Mouse (Mus musculus): ENCODE measurements around the gene Nipal4. TPM values are rescaled to one million over a fixed set of nuclear protein-coding genes. Genes with fewer than 3 reads are reported as not detected.

Gene Nipal4
- polyA plus RNA-seq, 1 experiment from 2014 or later: 3.7 TPM

GRCm38 (mm10) chr11:46122875-46123274 is 43.4 kb downstream of the Nipal4 start:
- Histone ChIP-seq H3K9me3 (ENCODE audit: control insufficient read depth, low read length) (no peaks in the 10 kb centered on the region), H3K36me3 (ENCODE audit: control insufficient read depth, insufficient read depth, low read length) (peaks cover 9% of the 10 kb centered on the region), H3K9ac (ENCODE audit: low read depth, low read length) (no peak overlapping the region), H3K4me2 (ENCODE audit: low read depth, low read length) (no peak overlapping the region), H3K4me3 (ENCODE audit: low read length) (no peak overlapping the region), H3K27me3 (replicated peaks; ENCODE audit: control insufficient read depth, insufficient read depth, low read length) (no peaks in the 10 kb centered on the region), H3K4me1 (ENCODE audit: control insufficient read depth, insufficient read depth, low read length) (no peaks in the 10 kb centered on the region), H3K27ac (ENCODE audit: low read length) (no peak overlapping the region)
- WGBS: 88% methylated on average over 4 of the region's 4 CpGs
- no peak for ATAC-seq

GRCm38 (mm10) chr11:46121666-46122065 is 44.6 kb downstream of the Nipal4 start:
- no peaks in the 10 kb centered on the region for H3K27me3 ChIP-seq (replicated peaks; ENCODE audit: control insufficient read depth, insufficient read depth, low read length)
- H3K4me1 ChIP-seq (ENCODE audit: control insufficient read depth, insufficient read depth, low read length): no peaks in the 10 kb centered on the region
- ATAC-seq: no peak
- H3K27ac ChIP-seq (ENCODE audit: low read length): no peak overlapping the region
- H3K36me3 ChIP-seq (ENCODE audit: control insufficient read depth, insufficient read depth, low read length): peaks cover 9% of the 10 kb centered on the region
- no peak overlapping the region for H3K4me3 ChIP-seq (ENCODE audit: low read length)
- WGBS: 75% methylated on average over 4 of the region's 4 CpGs
- H3K9me3 ChIP-seq (ENCODE audit: control insufficient read depth, low read length): no peaks in the 10 kb centered on the region
- no peak overlapping the region for H3K4me2 ChIP-seq (ENCODE audit: low read depth, low read length)
- no peak overlapping the region for H3K9ac ChIP-seq (ENCODE audit: low read depth, low read length)

DNA sequence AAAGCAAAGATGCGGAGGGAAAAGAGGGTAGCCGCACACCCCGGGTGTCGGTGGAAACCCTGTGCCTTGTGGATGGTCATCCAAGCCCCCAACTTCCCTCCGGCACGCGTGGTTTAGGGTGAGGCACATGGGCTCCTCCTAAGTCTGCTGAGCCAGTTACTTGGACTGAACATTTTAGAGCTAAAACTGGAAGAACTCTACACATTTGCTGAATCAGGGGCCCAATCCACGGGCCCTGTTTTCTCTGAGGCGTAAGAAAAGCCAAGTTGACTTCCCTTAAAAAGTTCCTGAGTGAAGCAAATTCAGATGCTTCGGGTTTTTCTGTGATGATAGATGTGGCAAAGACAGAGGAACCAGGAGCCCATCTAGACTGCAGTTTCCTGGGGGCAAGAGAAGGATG is 46.2 kb downstream of the Nipal4 start:
- H3K27ac ChIP-seq (ENCODE audit: low read length): no peak overlapping the region
- H3K36me3 ChIP-seq (ENCODE audit: control insufficient read depth, insufficient read depth, low read length): peaks cover 13% of the 10 kb centered on the region
- H3K9ac ChIP-seq (ENCODE audit: low read depth, low read length): no peak overlapping the region
- H3K27me3 ChIP-seq (replicated peaks; ENCODE audit: control insufficient read depth, insufficient read depth, low read length): no peaks in the 10 kb centered on the region
- H3K9me3 ChIP-seq (ENCODE audit: control insufficient read depth, low read length): no peaks in the 10 kb centered on the region
- no peak overlapping the region for H3K4me2 ChIP-seq (ENCODE audit: low read depth, low read length)
- no peak for ATAC-seq
- no peak overlapping the region for H3K4me3 ChIP-seq (ENCODE audit: low read length)
- no peaks in the 10 kb centered on the region for H3K4me1 ChIP-seq (ENCODE audit: control insufficient read depth, insufficient read depth, low read length)
- WGBS: 94% methylated on average over 10 of the region's 10 CpGs

- no peak for ATAC-seq
- Histone ChIP-seq H3K4me3 (ENCODE audit: low read length) (no peak overlapping the region), H3K9ac (ENCODE audit: low read depth, low read length) (no peak overlapping the region), H3K9me3 (ENCODE audit: control insufficient read depth, low read length) (no peaks in the 10 kb centered on the region), H3K36me3 (ENCODE audit: control insufficient read depth, insufficient read depth, low read length) (peaks cover 13% of the 10 kb centered on the region), H3K4me2 (ENCODE audit: low read depth, low read length) (no peak overlapping the region), H3K27me3 (replicated peaks; ENCODE audit: control insufficient read depth, insufficient read depth, low read length) (no peaks in the 10 kb centered on the region), H3K4me1 (ENCODE audit: control insufficient read depth, insufficient read depth, low read length) (no peaks in the 10 kb centered on the region), H3K27ac (ENCODE audit: low read length) (no peak overlapping the region)
- WGBS: 32% methylated on average over 4 of the region's 4 CpGs
Observed at GRCm38 (mm10) chr11:46119624-46120023, 46.7 kb downstream of the Nipal4 start.

- H3K4me1 ChIP-seq (ENCODE audit: control insufficient read depth, insufficient read depth, low read length): no peaks in the 10 kb centered on the region
- H3K9me3 ChIP-seq (ENCODE audit: control insufficient read depth, low read length): no peaks in the 10 kb centered on the region
- H3K4me3 ChIP-seq (ENCODE audit: low read length): no peak overlapping the region
- ATAC-seq: no peak
- no peaks in the 10 kb centered on the region for H3K27me3 ChIP-seq (replicated peaks; ENCODE audit: control insufficient read depth, insufficient read depth, low read length)
- WGBS: 56% methylated on average over 2 of the region's 2 CpGs
- H3K36me3 ChIP-seq (ENCODE audit: control insufficient read depth, insufficient read depth, low read length): peaks cover 5% of the 10 kb centered on the region; the same call in 1 of the 2 replicates
- no peak overlapping the region for H3K4me2 ChIP-seq (ENCODE audit: low read depth, low read length)
- H3K9ac ChIP-seq (ENCODE audit: low read depth, low read length): no peak overlapping the region
- H3K27ac ChIP-seq (ENCODE audit: low read length): no peak overlapping the region
Observed at GRCm38 (mm10) chr11:46116510-46116909, 49.8 kb downstream of the Nipal4 start.

- Histone ChIP-seq H3K27me3 (replicated peaks; ENCODE audit: control insufficient read depth, insufficient read depth, low read length) (no peaks in the 10 kb centered on the region), H3K9ac (ENCODE audit: low read depth, low read length) (no peak overlapping the region), H3K4me2 (ENCODE audit: low read depth, low read length) (no peak overlapping the region), H3K9me3 (ENCODE audit: control insufficient read depth, low read length) (no peaks in the 10 kb centered on the region), H3K27ac (ENCODE audit: low read length) (no peak overlapping the region), H3K4me1 (ENCODE audit: control insufficient read depth, insufficient read depth, low read length) (no peaks in the 10 kb centered on the region), H3K36me3 (ENCODE audit: control insufficient read depth, insufficient read depth, low read length) (0 out of 2 replicates have a peak, but pooled peaks cover 3% of the 10 kb centered on the region), H3K4me3 (ENCODE audit: low read length) (no peak overlapping the region)
- 74% methylated on average over 9 of the region's 9 CpGs for WGBS
- ATAC-seq: no peak
Observed at GRCm38 (mm10) chr11:46115411-46116173, 50.7 kb downstream of the Nipal4 start.

DNA sequence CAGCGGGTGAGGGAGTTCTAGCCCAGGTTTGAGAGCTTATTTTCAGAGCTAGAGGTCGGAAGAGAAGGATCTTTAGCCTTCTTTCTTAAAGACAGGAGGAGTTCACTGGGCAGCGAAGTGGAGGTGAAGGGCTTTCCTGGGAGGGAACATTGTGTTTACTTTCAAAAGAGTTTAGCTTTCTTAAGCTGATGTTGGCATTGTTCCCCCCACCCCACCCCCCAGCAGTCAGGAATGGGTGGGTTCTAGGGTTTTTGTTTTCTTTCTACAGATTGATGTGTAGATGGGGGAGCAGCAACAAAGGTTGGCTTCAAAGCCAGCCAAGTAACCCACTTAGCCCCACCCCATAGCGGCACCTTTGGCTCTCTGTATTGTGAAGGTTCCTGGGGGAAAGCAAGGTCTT is 51.3 kb downstream of the Nipal4 start:
- Histone ChIP-seq H3K27me3 (replicated peaks; ENCODE audit: control insufficient read depth, insufficient read depth, low read length) (no peaks in the 10 kb centered on the region), H3K4me2 (ENCODE audit: low read depth, low read length) (no peak overlapping the region), H3K36me3 (ENCODE audit: control insufficient read depth, insufficient read depth, low read length) (0 out of 2 replicates have a peak, but pooled peaks cover 3% of the 10 kb centered on the region), H3K9me3 (ENCODE audit: control insufficient read depth, low read length) (no peaks in the 10 kb centered on the region), H3K27ac (ENCODE audit: low read length) (no peak overlapping the region), H3K4me1 (ENCODE audit: control insufficient read depth, insufficient read depth, low read length) (no peaks in the 10 kb centered on the region), H3K9ac (ENCODE audit: low read depth, low read length) (no peak overlapping the region), H3K4me3 (ENCODE audit: low read length) (no peak overlapping the region)
- WGBS: 72% methylated on average over 4 of the region's 4 CpGs
- ATAC-seq: no peak

DNA sequence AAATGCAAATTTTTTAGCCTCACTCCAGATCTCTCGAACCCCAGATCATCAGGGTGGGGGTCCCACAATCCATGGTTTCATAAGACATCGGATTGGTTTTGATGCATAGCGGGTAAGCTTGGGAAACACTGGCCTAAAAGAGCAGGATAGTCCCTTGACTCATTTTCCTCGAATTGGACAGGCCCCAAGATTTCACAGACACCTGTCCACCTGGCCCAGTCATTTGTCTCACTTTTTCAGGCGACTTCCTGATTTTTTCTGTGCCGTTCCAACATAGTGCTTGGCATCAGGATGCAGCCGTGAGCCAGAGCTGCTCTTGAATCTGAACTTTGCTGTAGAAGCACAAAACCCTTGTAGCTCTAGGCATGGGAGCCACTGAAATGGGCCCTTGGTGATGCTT is 52.1 kb downstream of the Nipal4 start:
- Histone ChIP-seq H3K9me3 (ENCODE audit: control insufficient read depth, low read length) (no peaks in the 10 kb centered on the region), H3K9ac (ENCODE audit: low read depth, low read length) (no peak overlapping the region), H3K36me3 (ENCODE audit: control insufficient read depth, insufficient read depth, low read length) (0 out of 2 replicates have a peak, but pooled peaks cover 3% of the 10 kb centered on the region), H3K4me1 (ENCODE audit: control insufficient read depth, insufficient read depth, low read length) (no peaks in the 10 kb centered on the region), H3K27ac (ENCODE audit: low read length) (no peak overlapping the region), H3K27me3 (replicated peaks; ENCODE audit: control insufficient read depth, insufficient read depth, low read length) (no peaks in the 10 kb centered on the region), H3K4me2 (ENCODE audit: low read depth, low read length) (no peak overlapping the region), H3K4me3 (ENCODE audit: low read length) (no peak overlapping the region)
- WGBS: 88% methylated on average over 7 of the region's 7 CpGs
- ATAC-seq: no peak

- no peaks in the 10 kb centered on the region for H3K4me1 ChIP-seq (ENCODE audit: control insufficient read depth, insufficient read depth, low read length)
- H3K36me3 ChIP-seq (ENCODE audit: control insufficient read depth, insufficient read depth, low read length): 0 out of 2 replicates have a peak, but pooled peaks cover 3% of the 10 kb centered on the region
- H3K27ac ChIP-seq (ENCODE audit: low read length): no peak overlapping the region
- H3K4me3 ChIP-seq (ENCODE audit: low read length): no peak overlapping the region
- ATAC-seq: no peak
- no peak overlapping the region for H3K4me2 ChIP-seq (ENCODE audit: low read depth, low read length)
- 77% methylated on average over 3 of the region's 3 CpGs for WGBS
- no peaks in the 10 kb centered on the region for H3K9me3 ChIP-seq (ENCODE audit: control insufficient read depth, low read length)
- H3K27me3 ChIP-seq (replicated peaks; ENCODE audit: control insufficient read depth, insufficient read depth, low read length): no peaks in the 10 kb centered on the region
- no peak overlapping the region for H3K9ac ChIP-seq (ENCODE audit: low read depth, low read length)
Observed at GRCm38 (mm10) chr11:46113211-46113610, 53.1 kb downstream of the Nipal4 start.

DNA sequence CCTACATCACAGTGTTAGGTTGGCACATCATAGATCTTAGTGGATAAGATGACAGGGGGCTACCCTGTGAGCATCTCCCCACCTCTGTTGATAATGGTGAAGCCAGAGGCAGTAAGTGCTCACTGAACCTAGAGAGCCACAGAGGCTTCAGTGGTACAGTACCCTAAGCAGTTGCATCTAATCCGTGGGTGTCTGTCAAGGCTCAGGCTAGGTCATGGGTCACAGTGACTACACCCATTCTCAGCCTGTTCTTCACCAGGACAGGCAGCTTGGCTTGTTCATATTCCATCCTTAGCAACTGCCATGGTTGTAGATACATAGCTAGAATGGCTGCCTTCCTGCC is 55.4 kb downstream of the Nipal4 start:
- Histone ChIP-seq H3K9ac (ENCODE audit: low read depth, low read length) (no peak overlapping the region), H3K9me3 (ENCODE audit: control insufficient read depth, low read length) (no peaks in the 10 kb centered on the region), H3K4me1 (ENCODE audit: control insufficient read depth, insufficient read depth, low read length) (no peaks in the 10 kb centered on the region), H3K27me3 (replicated peaks; ENCODE audit: control insufficient read depth, insufficient read depth, low read length) (no peaks in the 10 kb centered on the region), H3K4me2 (ENCODE audit: low read depth, low read length) (no peak overlapping the region), H3K27ac (ENCODE audit: low read length) (no peak overlapping the region), H3K36me3 (ENCODE audit: control insufficient read depth, insufficient read depth, low read length) (0 out of 2 replicates have a peak, but pooled peaks cover under 1% of the 10 kb centered on the region), H3K4me3 (ENCODE audit: low read length) (no peak overlapping the region)
- ATAC-seq: no peak
- WGBS: 80% methylated on average over 1 of the region's 1 CpGs
